Mouse (Mus musculus): ENCODE measurements around the gene Epha8. TPM values are rescaled to one million over a fixed set of nuclear protein-coding genes. Genes with fewer than 3 reads are reported as not detected.

Epha8 gene
- total RNA-seq, 2 experiments from 2014 or later = 4.7 to 5.5 TPM

GRCm38 (mm10) chr4:136886101-136886500 lies 70.5 kb downstream of the Epha8 start, which contains the start of gene C1qb:
TSS of gene C1qb (minus strand) at chr4:136886187.
- intact Hi-C loops (cut with DNase I) = no loop called here

More at GRCm38 (mm10) chr4:136886101-136886500, 70.5 kb downstream of the Epha8 start, which contains the start of gene C1qb:
- DNase-seq (ENCODE audit: low spot score in 2 of 2) = no peak

Other genes with a start within 250 kb of the Epha8 start
- 10 to 100 TPM; 16.9 to 18.0 TPM for gene Ephb2, start 120.8 kb downstream of the Epha8 start, total RNA-seq (2021)
- gene C1qb, start 70.6 kb downstream of the Epha8 start, total RNA-seq (2021) = 10 to 100 TPM; 55.7 to 58.1 TPM
- gene C1qc, start 63.8 kb downstream of the Epha8 start, total RNA-seq (2021) = 10 to 100 TPM; 40.6 to 47.2 TPM
- gene C1qa, start 58.0 kb downstream of the Epha8 start, total RNA-seq (2021) = 10 to 100 TPM; 49.6 to 50.7 TPM
- gene Zbtb40, start 92.0 kb upstream of the Epha8 start, total RNA-seq (2021) = 10 to 100 TPM in 1 of 2 experiments, 1 to 10 TPM in 1; 7.9 to 18.6 TPM

Data from left cerebral cortex, postnatal 36 days (tissue).